Mouse (Mus musculus) hindbrain, embryonic 14.5 days (tissue): Measurements from ENCODE around the gene Pear1. TPM values are rescaled to one million over a fixed set of nuclear protein-coding genes. Genes with fewer than 3 reads are reported as not detected.

Experiments
- ATAC-seq: fragments of 200-750 bp; cut with Nextera tagmentation; 2 replicates; pipeline ENCODE4 v1.8.0; 2017; ENCODE audit warnings: moderate number of reproducible peaks, mild to moderate bottlenecking, moderate TSS enrichment, moderate library complexity; ENCODE audit not compliant: low FRiP score
- DNase-seq: peaks from one replicate; pipeline ENCODE4 v3.0.0-alpha.2; 2015; ENCODE audit warnings: low spot score
- H3K27ac ChIP-seq: fragments of 300-500 bp; sonication (generic); 2 replicates; pipeline ENCODE4 v1.5.1; 2014; ENCODE audit warnings: mild to moderate bottlenecking, moderate library complexity
- H3K27me3 ChIP-seq: fragments of 300-500 bp; sonication (generic); 2 replicates; pipeline ENCODE4 v1.6.1; 2014; ENCODE audit warnings: mild to moderate bottlenecking, low read length, mixed read lengths; ENCODE audit not compliant: control insufficient read depth, insufficient read depth
- H3K36me3 ChIP-seq: fragments of 300-500 bp; sonication (generic); replicated peaks from 2 replicates; pipeline ENCODE4 v1.6.1; 2014; ENCODE audit not compliant: control insufficient read depth, insufficient read depth
- H3K4me1 ChIP-seq: fragments of 300-500 bp; sonication (generic); replicated peaks from 2 replicates; pipeline ENCODE4 v1.6.1; 2014; ENCODE audit warnings: antibody characterized with exemption, low read length, mixed read lengths; ENCODE audit not compliant: control insufficient read depth, insufficient read depth
- H3K4me2 ChIP-seq: fragments of 300-500 bp; sonication (generic); replicated peaks from 2 replicates; pipeline ENCODE4 v1.6.1; 2014; ENCODE audit warnings: mild to moderate bottlenecking, moderate library complexity
- H3K4me3 ChIP-seq: fragments of 300-500 bp; sonication (generic); replicated peaks from 2 replicates; pipeline ENCODE4 v1.5.1; 2014; ENCODE audit warnings: mild to moderate bottlenecking, low read length
- H3K9ac ChIP-seq: fragments of 300-500 bp; sonication (generic); 2 replicates; pipeline ENCODE4 v1.6.1; 2014
- H3K9me3 ChIP-seq: fragments of 300-500 bp; sonication (generic); 2 replicates; pipeline ENCODE4 v1.6.1; 2016; ENCODE audit warnings: low read length; ENCODE audit not compliant: control insufficient read depth
- WGBS: fragments of 180-500 bp; shearing (Covaris S2); extraction: QIAGEN DNeasy Blood & Tissue Kit; methylation state at CpG from one replicate; pipeline ENCODE4 v1.1.7; 2014; 5-methylcytosine and 5-hydroxymethylcytosine counted together
- polyA plus RNA-seq: library from polyadenylated mRNA; unstranded; fragments of >200 nt; fragmentation: Nextera tagmentation; extraction: Ambion mirVana; gene quantifications from 2 replicates; pipeline ENCODE4 v1.2.1, GENCODE M21; 2014

The Pear1 gene
- polyA plus RNA-seq, 1 experiment from 2014 or later, result 9.9 TPM

GRCm38 (mm10) chr3:87733984-87734761, 89.9 kb downstream of the Pear1 start:
- no peaks in the 10 kb centered on the region for H3K4me1 ChIP-seq
- H3K27me3 ChIP-seq, result no peaks in the 10 kb centered on the region
- H3K4me3 ChIP-seq, result no peak overlapping the region
- H3K27ac ChIP-seq, result no peak overlapping the region
- H3K9ac ChIP-seq, result no peak overlapping the region
- peaks cover 95% of the 10 kb centered on the region for H3K36me3 ChIP-seq
- 88% methylated on average over 11 of the region's 11 CpGs for WGBS
- ATAC-seq (no peak), DNase-seq (no peak)
- H3K9me3 ChIP-seq, result no peaks in the 10 kb centered on the region
- H3K4me2 ChIP-seq, result no peak overlapping the region

- Histone ChIP-seq H3K27me3 (no peaks in the 10 kb centered on the region), H3K4me3 (no peak overlapping the region), H3K9ac (no peak overlapping the region), H3K4me1 (no peaks in the 10 kb centered on the region), H3K9me3 (no peaks in the 10 kb centered on the region), H3K36me3 (peaks cover 100% of the 10 kb centered on the region), H3K27ac (no peak overlapping the region), H3K4me2 (no peak overlapping the region)
- DNase-seq (no peak), ATAC-seq (no peak)
- 85% methylated on average over 4 of the region's 4 CpGs for WGBS
These were observed 91.0 kb downstream of the Pear1 start for GRCm38 (mm10) chr3:87733098-87733497.

GRCm38 (mm10) chr3:87728696-87729095, 95.4 kb downstream of the Pear1 start:
- Histone ChIP-seq H3K9ac (no peak overlapping the region), H3K36me3 (peaks cover 98% of the 10 kb centered on the region), H3K4me2 (no peak overlapping the region), H3K27ac (no peak overlapping the region), H3K4me1 (no peaks in the 10 kb centered on the region), H3K9me3 (no peaks in the 10 kb centered on the region), H3K4me3 (no peak overlapping the region), H3K27me3 (no peaks in the 10 kb centered on the region)
- 93% methylated on average over 6 of the region's 6 CpGs for WGBS
- DNase-seq (no peak), ATAC-seq (no peak)

- Histone ChIP-seq H3K9me3 (no peaks in the 10 kb centered on the region), H3K27ac (no peak overlapping the region), H3K36me3 (peaks cover 98% of the 10 kb centered on the region), H3K4me1 (no peaks in the 10 kb centered on the region), H3K9ac (no peak overlapping the region), H3K4me2 (no peak overlapping the region), H3K27me3 (no peaks in the 10 kb centered on the region), H3K4me3 (no peak overlapping the region)
- no peak for DNase-seq
- ATAC-seq, result no peak
- 94% methylated on average over 7 of the region's 7 CpGs for WGBS
These were observed 97.9 kb downstream of the Pear1 start for GRCm38 (mm10) chr3:87726191-87726590.

- H3K36me3 ChIP-seq, result peaks cover 98% of the 10 kb centered on the region
- no peaks in the 10 kb centered on the region for H3K27me3 ChIP-seq
- ATAC-seq (no peak), DNase-seq (no peak)
- no peak overlapping the region for H3K27ac ChIP-seq
- no peak overlapping the region for H3K4me3 ChIP-seq
- no peak overlapping the region for H3K4me2 ChIP-seq
- no peaks in the 10 kb centered on the region for H3K4me1 ChIP-seq
- 98% methylated on average over 16 of the region's 16 CpGs for WGBS
- H3K9ac ChIP-seq, result no peak overlapping the region
- no peaks in the 10 kb centered on the region for H3K9me3 ChIP-seq
These were observed 98.5 kb downstream of the Pear1 start for GRCm38 (mm10) chr3:87725396-87726160.

GRCm38 (mm10) chr3:87724556-87724955, 99.5 kb downstream of the Pear1 start:
- DNase-seq, result no peak
- no peak overlapping the region for H3K4me3 ChIP-seq
- no peak overlapping the region for H3K9ac ChIP-seq
- H3K27me3 ChIP-seq, result no peaks in the 10 kb centered on the region
- no peaks in the 10 kb centered on the region for H3K9me3 ChIP-seq
- H3K4me2 ChIP-seq, result no peak overlapping the region
- 85% methylated on average over 6 of the region's 6 CpGs for WGBS
- H3K36me3 ChIP-seq, result peaks cover 93% of the 10 kb centered on the region
- ATAC-seq, result no peak
- no peak overlapping the region for H3K27ac ChIP-seq
- H3K4me1 ChIP-seq, result no peaks in the 10 kb centered on the region

- ATAC-seq, result no peak
- WGBS, result 88% methylated on average over 2 of the region's 2 CpGs
- H3K4me2 ChIP-seq, result no peak overlapping the region
- no peaks in the 10 kb centered on the region for H3K27me3 ChIP-seq
- H3K4me3 ChIP-seq, result no peak overlapping the region
- no peaks in the 10 kb centered on the region for H3K4me1 ChIP-seq
- peaks cover 94% of the 10 kb centered on the region for H3K36me3 ChIP-seq
- H3K27ac ChIP-seq, result no peak overlapping the region
- DNase-seq, result no peak
- no peaks in the 10 kb centered on the region for H3K9me3 ChIP-seq
- H3K9ac ChIP-seq, result no peak overlapping the region
These were observed 105.6 kb downstream of the Pear1 start for GRCm38 (mm10) chr3:87718525-87718924.

Other genes with a start within 250 kb of the Pear1 start
- gene Arhgef11, start 206.7 kb downstream of the Pear1 start, polyA plus RNA-seq, result 27.0 and 28.0 TPM in 2 replicates
- gene Lrrc71, start 75.7 kb downstream of the Pear1 start, polyA plus RNA-seq, result 0.54 and 0.89 TPM in 2 replicates
- 1.7 and 4.3 TPM in 2 replicates for gene Ntrk1, start 29.1 kb downstream of the Pear1 start, polyA plus RNA-seq
- gene Insrr, start 27.4 kb downstream of the Pear1 start, polyA plus RNA-seq, result 0.52 and 1.3 TPM in 2 replicates
- gene Sh2d2a, start 22.4 kb upstream of the Pear1 start, polyA plus RNA-seq, result not detected in 2 replicates
- 15.5 and 17.2 TPM in 2 replicates for gene Prcc, start 61.3 kb upstream of the Pear1 start, polyA plus RNA-seq
- 163 and 179 TPM in 2 replicates for gene Hdgf, start 82.0 kb upstream of the Pear1 start, polyA plus RNA-seq
- gene Mrpl24, start 95.2 kb upstream of the Pear1 start, polyA plus RNA-seq, result 50.0 and 53.5 TPM in 2 replicates
- gene Isg20l2, start 106.0 kb upstream of the Pear1 start, polyA plus RNA-seq, result 17.0 and 18.5 TPM in 2 replicates
- 15.8 and 18.1 TPM in 2 replicates for gene Rrnad1, start 106.4 kb upstream of the Pear1 start, polyA plus RNA-seq
- 48.7 and 56.4 TPM in 2 replicates for gene Crabp2, start 124.4 kb upstream of the Pear1 start, polyA plus RNA-seq
- gene Nes, start 146.8 kb upstream of the Pear1 start, polyA plus RNA-seq, result 20.5 and 20.7 TPM in 2 replicates
- 89.1 and 99.3 TPM in 2 replicates for gene Bcan, start 175.9 kb upstream of the Pear1 start, polyA plus RNA-seq
- 0.41 and 0.67 TPM in 2 replicates for gene Hapln2, start 203.3 kb upstream of the Pear1 start, polyA plus RNA-seq
- 29.8 and 30.4 TPM in 2 replicates for gene Gpatch4, start 218.8 kb upstream of the Pear1 start, polyA plus RNA-seq
- gene Naxe, start 234.2 kb upstream of the Pear1 start, polyA plus RNA-seq, result 152 and 167 TPM in 2 replicates